Mouse (Mus musculus) brain, embryonic 18.5 days (tissue): ENCODE data around the gene Dalrd3.
A peak's percentile ranks its signal among the peaks of the same experiment; 100 is the strongest.

Experiments
- DNase-seq: peaks from one replicate; pipeline ENCODE4 v3.0.0-alpha.2; 2012; ENCODE audit warnings: low read depth, low spot score

Gene Dalrd3

DNA sequence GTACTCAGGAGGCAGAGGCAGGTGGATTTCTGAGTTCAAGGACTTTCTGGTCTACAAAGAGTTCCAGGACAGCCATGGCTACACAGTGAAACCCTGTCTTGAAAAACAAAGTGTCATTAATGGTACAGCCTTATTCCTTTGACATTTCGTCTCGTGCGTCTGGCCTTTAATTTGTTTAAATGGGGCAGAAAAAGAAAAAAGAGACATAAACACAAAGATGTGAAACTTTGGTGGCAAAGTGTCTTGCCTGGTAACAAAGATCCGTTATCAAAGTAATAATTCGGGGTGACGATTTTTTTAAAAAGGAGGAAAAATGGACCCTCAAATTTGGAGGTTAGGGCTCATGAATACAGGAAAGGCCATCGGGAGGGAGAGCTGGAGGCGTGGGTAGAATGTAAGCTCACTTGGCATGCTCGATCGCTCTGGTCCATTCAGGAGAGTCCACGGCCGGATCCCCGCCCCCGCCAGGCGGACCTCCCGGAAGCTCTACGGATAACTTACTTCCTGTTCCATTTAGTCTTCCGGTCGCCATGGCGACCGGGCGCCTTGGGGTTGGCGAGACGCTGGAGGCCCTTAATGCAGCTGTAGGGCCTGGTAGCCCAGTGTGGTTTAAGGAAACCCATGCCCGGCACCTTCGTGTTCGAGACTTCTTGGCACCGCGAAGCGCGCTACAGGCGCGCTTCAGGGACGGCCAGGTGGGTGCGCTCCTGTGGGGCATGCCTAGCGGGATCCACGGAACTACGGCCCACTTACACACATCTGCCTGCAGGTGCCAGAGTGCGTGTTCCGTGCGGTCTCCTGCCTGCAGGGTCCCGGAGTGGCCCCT is at the start of gene Dalrd3:
TSS of gene Dalrd3 (plus strand) at position 506 of the 826 bp plus-strand sequence.
- DNase-seq = peak; percentile 80

DNA sequence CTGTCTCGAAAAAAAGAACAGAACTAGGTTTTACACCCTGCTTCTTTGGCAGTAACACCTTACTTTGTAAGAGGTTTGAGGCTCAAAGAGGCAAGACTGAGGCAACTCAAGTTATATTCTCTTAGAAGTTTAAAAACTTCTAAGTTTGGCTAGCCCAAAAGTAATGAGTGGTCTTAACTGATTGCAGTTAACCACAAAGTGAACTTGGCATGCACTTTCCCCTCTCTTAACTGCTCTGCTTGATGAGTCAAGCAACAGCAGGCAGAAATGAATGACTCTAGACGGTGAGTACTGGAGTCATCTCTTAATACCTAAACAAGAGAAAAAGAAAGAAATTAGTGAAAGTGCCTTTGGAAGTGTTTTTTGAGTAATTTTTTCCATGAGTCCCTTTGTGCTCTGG is 48.1 kb upstream of the Dalrd3 start:
- DNase-seq = no peak

DNA sequence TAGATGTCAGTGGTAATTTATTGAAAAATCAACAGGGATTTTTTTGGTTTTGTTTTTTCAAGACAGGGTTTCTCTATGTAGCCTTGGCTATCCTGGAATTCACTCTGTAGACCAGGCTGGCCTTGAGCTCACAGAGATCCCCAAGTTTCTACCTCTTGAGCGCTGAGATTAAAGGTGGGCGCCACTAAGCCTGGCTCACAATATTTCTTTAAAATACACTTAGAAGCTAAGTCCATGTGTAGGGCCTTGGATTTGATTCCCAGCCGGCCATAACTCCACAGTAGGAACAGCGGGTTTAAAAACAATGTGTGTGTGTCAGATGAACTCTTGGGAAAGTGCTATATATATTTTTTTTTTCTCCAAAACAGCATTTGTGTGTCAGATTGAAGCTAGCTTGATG is 46.3 kb upstream of the Dalrd3 start:
- no peak for DNase-seq

DNA sequence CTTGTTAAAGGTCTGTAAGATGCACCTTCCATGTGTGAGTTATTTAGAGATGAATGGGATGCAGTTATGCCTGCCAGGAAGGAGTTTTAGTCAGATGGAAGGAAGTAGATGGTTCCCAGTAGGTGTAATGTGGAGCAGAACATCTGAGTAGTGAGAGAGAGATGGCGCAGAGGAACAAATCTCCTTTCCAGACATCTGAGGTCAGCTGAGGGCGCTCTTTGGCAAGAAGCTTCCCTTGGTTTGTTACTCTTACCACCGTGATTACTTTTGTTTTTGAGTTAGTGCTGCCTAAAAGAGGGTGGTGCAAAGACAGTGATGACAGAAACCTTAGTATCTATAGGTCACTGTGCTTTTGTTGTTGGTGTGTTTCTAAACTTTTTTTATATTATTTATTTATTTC is 44.3 kb upstream of the Dalrd3 start:
- no peak for DNase-seq

DNA sequence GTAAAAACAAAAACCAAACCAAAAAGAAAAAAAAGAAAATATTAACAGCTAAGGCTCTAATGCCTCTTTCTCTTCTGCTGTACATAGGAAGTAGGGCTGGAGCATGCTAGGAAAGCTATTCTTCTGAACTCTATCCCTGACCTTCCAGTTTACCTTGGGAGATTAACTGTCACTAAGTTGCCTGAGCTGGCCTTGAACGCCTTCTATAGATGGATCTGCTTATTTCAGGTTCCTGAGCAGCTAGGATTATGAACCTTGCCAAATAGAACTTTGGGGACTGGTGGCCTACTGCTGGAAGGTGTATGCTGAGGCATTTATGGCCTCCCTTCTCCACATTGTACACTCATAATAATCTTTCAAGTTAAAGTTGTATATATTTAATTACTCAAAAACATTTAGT is 38.7 kb upstream of the Dalrd3 start:
- no peak for DNase-seq

DNA sequence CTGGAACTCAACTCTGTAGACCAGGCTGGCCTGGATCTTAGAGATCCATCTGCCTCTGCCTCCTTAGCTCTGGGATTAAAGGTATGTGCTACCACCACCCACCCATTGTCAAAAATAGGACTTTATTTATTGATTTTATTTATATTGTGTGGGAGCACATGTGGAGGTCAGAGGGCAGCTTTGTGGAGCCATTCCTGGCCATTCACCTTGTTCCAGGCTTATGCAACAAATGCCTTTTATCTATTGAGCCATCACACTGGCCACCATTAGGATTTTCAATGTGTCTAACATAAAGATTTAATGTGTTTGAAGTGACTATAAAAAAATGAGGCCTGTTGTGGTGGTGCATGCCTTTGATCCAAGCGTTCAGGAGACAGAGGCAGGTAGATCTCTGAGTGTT is 38.2 kb upstream of the Dalrd3 start:
- no peak for DNase-seq

DNA sequence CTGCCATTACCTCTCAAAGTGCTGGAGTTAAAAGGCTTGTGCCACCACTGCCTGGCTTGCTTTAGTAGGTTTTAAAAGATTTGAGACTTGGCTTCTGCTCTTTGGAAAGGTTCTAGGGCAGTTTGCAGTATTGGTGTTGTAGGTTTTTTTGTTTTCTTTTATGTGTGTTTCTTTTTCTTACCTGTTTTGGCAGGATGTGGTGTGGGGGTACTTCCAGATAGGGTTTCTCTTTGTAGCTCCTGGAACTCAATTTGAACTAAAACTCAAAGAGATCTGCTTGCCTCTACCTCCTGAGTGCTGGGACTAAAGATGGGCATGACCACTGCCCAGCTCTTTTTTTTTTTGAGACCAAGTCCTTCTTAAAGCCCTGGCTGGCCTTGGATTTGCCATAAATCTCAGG is 28.8 kb upstream of the Dalrd3 start:
- no peak for DNase-seq

DNA sequence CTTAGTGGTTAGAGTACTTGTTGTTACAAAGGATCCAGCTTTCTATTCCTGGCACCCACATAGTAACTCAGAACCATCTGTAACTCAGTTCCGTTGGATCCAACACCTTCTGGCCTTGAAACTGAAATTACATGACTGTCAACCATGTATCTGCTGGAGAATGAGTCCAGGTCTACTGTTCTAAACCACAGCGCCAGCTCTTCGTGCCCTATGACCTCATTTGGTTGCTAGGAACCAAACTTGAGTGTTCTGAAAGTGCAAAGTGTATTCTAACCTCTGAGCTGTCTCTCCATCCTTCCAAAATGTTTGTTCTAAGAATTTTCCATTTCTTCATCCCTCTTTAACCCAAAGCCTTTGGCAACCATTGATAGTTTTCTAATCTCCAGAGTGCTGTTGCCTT is 23.7 kb upstream of the Dalrd3 start:
- no peak for DNase-seq

DNA sequence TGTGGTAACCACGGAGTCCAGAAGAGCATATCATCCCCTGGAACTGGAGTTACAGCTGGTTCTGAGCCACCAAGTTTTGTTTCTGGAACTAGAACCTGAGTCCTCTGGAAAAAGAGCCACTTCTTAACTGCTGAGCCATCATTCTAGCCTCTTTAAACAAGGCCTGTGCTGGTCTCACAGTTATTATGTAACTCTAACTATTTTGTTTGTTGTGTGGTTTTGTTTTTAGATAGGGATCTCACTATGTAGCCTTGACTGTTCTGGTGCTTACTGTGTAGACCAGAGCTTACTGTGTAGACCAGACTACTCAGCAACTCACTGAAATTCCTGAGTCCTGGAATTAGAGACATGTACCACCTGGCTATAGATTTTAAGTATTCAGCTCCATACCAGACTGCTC is 22.8 kb upstream of the Dalrd3 start:
- no peak for DNase-seq

DNA sequence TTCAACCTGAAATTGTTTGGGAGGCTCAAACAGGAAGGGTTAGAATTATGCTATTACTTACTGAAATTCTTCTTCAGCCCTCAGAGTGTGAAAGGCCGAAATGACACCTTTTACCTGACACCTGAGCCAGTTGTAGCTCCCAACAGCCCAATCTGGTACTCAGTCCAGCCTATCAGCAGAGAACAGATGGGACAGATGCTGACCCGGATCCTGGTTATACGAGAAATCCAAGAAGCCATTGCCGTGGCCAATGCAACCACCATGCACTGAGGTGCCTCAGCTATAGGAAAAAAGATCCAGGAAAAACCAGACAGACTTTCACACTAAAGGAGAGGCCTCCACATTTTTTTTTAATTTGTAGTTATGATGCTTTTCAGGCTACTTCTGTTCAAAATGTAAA is 10.5 kb upstream of the Dalrd3 start:
- no peak for DNase-seq

DNA sequence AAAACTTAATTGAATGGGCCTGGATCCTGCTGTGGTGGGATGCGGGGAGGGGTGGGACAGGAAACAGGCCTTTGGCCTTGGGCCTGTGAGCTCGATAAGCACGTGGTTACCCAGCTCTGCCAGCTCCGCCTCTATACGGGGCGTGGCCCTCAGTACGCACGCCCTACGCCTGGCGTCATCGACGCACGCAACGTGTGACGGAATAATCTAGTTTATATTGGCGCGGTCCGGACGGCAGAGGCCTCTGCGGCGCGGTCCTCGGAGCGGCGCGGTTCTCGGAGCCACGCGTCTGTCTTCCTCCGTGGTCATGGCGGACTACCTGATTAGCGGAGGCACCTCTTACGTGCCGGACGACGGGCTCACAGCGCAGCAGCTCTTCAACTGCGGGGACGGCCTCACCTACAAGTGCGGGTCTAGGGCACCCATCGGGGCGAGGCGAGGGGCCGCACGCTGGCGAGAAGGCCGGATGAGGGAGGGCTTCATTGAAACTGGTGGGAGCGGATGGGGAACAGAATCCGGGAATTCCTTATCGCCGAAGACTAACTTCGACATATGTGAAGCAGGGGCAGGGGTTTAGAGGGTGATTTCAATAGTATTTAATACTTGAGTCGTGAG is 9.4 kb upstream of the Dalrd3 start, which contains the start of gene Impdh2:
TSS of gene Impdh2 (plus strand) at position 60 of the 615 bp plus-strand sequence.
- peak; percentile 87 for DNase-seq

DNA sequence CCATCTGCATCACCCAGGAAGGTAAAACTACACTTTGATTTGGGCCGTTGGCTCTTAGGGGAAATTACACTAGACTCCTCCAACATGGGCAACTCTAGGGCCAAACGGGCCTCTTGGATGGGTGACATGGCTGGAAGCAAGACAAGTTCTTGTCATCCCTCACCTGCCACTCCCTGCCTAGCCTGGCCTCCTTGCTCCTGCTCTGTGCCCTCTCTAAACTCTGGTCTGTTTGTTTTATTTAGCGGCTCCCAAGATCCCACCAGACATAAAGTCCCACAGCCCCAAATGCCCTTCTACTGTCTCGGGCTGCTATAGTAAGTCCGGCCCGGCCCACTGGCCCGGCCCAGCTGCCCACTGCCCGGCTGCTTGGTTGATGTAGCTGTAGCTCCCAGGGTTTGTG is 6.0 kb upstream of the Dalrd3 start:
- no peak for DNase-seq

DNA sequence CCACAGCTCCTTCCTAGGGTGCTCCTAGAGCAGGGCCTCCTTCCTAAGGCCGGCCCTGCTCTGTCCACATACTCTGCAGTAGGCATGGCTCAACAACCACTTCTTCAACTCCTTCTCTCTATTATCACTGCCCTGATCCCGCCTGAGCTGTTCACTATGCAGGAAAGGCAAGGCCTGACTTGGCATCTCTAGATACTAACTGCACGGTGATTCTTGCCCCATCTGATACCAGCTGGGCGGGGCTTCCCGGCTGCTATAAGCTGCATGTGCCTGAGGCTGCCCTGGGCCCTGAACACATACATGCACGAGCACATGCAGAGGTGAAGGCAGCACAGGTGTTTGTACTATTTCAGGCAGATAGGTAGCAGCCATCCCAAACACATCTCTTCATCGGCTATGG is 5.6 kb upstream of the Dalrd3 start:
- no peak for DNase-seq

DNA sequence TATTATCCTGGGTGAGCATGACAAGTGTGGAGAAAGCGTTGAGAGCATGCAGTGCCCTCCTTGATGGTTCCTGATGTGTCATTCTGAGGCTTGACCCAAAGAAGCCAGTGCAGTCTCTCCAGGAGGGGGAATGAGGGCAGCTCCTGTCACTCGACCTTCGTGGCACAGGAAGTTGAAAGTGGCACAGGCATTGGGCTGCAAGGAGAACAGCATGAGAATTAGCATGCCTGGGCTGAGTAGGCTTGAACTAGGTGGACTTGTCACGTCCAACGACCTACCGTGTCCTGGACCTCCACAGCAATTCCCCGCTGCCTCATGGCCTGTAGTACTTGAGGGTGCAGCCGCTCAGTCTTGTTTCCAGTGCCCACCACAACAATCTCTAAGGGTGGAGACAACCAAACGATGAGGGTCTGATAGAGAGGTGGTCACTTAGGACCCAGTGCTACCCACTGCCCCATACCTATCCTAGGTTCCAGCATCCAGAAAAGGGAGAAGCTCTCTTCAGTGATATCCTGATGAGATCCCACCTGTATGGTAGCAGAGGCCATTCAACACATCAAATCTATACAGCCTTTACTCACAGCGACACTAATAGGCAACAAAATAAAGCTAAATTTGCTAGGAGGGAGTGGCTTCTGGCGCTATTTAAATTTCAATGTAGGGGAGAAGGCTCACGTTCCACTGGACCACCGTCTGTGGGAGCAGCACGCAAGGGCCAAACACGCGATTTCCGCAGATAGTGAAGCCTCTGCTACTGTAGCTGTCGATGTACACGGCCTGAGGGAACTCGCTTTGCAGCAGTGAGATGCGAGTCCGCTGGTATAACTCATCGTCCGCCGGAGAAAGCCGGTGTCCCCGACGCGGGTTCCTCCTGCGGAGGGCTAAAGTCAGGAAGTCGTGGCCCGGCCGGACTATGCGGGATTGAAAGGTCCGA is 3.5 kb upstream of the Dalrd3 start:
- no peak for DNase-seq

DNA sequence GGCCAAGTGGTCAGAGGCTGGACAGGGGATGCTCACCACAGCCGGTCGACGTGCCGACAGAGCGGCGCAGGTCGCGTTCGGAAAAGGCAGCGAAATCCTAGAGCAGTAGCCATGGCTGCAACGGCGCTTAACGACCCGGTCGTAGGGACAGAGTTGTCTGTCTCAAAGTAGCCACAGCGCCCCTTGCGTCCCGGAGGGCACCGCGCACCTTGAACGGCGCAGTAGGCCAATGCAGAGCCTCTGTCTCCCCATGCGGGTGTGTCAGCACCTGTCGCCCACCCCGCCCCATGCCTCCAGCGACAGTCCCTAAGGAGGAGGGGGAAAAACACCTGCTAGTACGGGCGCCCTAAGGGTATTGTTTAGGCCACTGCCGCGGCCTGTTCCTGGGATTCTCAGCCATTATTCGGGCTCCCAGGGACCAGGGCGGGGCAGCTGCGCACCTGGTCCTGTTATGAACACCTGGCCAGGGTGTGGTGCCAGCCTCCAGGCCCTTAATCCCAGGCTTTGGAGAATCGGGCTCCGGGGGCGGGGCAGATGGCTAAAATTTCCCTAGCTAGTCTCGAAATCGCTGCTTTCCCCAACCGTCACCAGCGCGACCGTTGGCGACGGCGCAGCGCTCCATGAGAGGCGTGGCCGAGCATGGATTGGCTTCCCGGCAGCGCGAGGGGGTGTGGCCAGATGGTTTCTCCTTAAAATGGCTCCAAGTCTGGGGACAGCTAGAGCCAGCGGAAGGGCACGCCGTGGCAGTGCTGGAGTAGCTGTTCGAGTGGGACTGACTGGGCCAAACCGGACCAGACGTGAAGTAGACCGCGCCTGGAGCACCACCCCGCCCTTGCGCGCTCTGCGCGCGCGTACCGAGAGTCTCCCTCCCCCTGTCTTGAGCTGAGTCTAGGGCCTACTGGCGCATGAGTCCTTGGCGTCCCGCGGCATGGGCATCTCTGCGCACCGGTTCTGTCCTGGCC is 2.6 kb upstream of the Dalrd3 start, which contains the start of gene Ndufaf3:
TSS of gene Ndufaf3 (minus strand) at position 620 of the 962 bp plus-strand sequence.
- peak; percentile 91 for DNase-seq

DNA sequence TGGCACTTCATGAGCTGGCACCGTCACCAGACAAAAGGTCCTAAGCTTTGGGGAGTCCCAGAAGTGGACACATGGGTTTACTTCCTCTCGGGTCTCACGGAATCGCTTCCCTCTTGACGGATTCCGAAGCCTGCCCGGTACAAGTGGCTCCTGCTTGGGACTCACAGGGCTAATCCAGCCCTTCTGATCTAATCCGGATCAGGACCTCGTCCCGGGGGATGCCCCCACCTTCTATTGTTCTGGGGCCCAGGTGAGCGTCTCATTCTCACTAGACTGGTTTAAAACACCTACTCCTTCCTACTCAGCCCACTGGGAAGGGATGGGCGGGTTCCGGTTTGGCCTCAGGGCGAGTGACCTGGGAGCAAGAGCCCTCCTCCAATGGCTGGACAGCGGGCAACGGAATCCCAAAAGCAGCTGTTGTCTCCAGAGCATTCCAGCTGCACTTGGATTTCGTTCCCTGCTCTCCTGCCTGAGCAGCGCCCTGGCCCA is 1.7 kb upstream of the Dalrd3 start:
- no peak for DNase-seq

DNA sequence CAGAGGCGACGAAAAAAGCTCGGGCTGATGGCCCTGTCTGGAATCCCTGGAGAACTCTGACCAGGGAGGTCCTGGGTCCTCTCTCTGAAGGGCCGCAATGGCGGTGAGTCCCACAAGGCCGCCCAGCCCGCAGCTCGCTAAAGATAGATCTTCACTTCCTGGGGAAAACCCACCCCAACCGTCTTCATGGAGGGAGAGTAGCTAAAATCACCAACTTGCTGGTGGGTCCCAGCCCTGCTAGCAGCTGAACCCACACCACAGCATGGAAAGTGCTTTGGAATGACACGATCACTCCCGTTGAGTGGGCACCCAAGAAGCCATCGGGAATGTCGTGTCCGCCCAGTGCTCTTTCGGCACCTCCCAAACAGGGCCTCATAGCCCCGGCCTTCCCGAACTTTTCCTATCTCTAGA is 1.2 kb upstream of the Dalrd3 start:
- DNase-seq = no peak

DNA sequence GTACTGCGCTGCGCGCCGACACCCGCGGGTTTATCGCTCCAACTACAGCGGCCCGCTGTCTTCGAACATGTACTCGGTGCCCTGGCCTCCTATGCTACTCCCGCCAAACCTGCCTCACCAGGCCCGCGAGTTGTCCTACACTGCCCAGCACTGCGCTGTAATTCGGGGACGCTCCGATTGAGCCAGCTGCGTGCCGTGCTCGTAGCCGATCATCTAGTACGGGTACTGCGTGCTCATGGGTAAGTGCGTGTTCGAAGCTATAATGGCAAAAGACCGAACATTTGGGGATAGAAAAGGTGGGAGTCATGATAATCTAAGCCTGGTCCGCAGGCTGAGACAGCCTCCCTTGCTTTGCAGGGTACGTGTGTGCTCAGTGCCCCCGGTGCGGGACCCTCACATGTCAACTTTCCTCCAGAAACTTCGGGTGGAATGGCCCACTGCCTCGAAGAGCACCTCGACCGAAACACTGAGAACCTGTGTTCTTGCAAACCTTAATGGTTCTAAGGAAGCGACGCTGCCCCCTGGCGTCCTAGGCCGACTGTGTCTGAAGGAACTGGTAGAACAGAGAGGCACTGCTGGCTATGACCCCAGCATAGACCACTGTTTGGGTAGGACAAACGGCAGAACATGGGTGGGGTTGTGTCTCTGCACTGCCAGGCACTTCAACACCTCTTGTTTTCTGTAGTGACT is 666 bp downstream of the Dalrd3 start:
- DNase-seq = no peak

DNA sequence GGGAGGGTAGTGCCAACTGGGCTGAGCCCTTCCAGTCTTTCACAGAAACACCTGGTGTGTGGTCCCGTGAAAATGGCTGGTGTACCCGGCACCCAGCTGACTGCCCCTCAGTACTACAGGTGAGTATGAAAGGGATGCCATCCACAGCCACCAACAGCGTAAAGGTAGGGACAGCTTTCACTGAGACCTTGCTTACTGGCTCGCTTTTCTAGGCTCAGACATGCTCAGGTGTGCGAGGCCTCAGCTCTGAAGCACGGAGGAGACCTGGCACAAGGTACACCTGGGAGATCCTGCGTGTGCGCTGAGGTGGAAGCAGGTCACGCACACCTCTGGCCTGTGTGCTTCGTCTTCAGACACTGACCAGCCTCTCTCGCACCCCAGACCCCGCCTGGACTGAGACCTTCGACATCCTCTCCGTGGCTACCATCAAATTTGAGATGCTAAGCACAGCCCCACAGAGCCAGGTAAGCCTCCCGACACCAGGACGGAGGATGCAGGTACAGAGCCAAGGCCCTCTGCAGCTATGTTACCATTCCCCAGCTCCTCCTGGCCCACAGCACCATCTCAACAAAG is 1.8 kb downstream of the Dalrd3 start:
- no peak for DNase-seq

DNA sequence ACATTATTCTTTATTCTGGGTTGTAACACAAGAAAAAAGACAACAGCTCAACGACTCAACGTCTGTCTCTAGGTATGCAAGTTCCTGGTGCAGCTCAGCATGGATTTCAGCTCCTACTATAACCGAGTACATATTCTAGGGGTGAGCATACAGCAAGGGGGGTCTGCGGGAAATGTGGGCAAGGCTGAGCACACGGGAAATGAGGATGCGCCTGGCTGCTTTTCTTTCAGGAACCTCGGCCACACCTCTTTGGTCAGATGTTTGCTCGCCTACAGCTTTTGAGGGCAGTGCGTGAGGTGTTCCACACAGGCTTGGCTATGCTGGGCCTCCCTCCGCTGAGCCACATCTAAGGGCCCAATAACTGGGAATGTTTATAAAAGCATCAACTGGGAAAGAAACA is 2.6 kb downstream of the Dalrd3 start:
- DNase-seq = no peak
